Mouse (Mus musculus) effector memory CD4-positive, alpha-beta T cell, adult 7 months (primary cell): ENCODE results near the gene Gpbp1l1. TPM values are rescaled to one million over a fixed set of nuclear protein-coding genes. Genes with fewer than 3 reads are reported as not detected.

Experiments
- polyA plus RNA-seq: library from polyadenylated mRNA; unstranded; fragments of 100-300 nt; shearing (Covaris generic); gene quantifications from one replicate; pipeline ENCODE4 v1.2.1, GENCODE M21; 2017

Gpbp1l1 gene
- polyA plus RNA-seq: 57.1 TPM

DNA sequence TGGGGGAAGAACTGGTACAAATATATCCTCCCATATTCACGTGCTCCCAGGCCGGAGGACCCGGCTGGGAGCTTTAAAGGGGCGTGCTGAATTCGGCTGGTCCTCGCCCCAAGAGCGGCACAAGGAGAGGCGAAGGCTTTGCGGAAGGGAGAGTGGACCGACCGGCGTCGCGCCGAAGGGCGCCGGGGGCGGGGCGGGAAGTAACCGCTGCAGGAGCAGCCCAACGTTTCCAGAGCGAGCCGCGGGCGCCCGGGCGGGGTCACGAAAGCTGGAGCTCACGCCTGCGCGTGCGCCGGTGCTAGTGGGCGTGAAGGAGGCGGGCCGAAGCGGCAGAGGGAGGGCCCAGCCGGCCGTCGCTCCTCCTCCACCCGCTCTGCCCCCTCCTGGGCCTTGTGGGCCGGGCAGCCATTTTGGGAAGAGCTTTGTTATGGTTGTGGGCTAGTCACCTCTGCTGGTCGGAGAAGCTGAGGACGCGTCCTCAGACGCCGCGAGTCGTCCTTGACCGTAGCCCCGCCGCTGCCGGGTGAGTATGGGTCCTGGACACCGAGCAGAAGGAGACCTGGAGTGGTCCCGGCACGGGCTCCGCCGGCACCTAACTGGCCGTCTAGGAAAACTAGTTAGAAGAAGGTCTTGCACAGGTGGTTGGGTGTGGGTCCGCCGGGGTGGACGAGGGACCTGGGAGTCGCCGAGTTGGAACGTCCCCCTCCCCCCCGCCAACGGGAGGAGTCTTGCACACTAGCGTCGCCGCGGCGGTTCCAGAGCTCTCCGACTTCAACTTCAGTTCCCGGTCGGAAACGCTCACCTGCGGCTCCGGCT is at the start of gene Gpbp1l1:
Gene Gpbp1l1, plus strand, starts transcription at position 353 of the 816 bp plus-strand sequence.

DNA sequence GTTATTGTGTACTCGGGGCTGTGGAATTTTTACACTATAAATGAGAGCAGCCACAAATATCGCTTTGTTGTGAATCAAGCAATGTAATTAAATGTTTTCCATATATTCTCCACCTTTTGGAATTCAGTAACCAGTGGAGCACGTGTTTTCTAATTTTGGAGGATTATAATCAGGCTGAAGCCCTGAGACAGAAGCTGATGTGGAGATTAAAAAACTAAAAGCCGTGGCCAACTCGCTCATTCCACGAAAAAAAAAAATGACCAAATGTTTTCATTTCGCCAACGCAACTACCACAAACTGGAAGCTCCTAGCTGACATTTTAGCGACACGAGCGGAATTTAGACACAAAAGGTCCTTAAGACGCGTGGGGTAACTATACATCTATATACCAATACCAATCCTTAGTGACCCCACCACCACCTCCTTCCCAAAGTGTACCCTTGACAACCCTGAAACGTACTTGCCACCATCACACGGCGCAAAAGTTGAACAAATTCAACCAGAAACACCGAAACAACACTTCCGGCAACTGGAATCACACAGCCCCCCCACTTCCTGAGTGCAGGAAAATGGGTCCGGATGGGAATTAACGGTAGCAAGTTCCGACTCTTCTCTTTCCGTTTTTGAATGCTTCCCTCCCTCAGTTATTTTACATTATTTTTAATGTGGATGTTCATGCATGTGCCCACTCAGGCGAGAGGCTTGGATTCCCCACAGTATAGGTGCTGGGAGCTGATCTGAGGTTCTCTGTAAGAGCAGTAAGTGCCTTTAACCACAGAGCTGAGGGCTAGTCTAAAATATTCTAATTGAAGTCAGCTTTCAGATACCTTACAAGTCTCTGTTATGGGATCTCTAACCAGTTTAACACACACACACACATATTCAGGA is 1.8 kb upstream of the Gpbp1l1 start, which contains the start of gene Tmem69:
Gene Tmem69, minus strand, starts transcription at position 524 of the 888 bp plus-strand sequence.

DNA sequence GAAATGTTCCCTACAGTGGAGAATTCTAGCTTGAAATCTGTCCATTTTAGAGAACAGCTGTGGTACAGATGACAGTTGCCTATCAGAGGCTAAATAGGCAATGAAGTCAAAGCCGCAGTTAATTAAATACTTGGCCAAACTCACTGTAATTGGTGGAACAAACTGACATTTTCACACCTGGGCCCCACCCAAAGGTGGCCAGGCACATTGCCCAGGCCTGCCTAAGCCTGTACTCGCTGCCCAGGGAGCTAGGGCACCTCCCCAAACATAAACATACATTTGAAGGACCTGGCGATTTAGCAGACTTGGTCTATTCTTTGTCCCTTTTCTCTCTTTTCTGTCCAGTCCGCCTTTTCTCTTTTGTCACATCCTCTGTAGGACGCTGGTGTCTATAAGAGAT is 38.9 kb downstream of the Gpbp1l1 start, which contains the start of gene Ccdc17:
Gene Ccdc17, plus strand, starts transcription at position 276 of the 400 bp plus-strand sequence.

GRCm38 (mm10) chr4:116627722-116628662 is 70.5 kb downstream of the Gpbp1l1 start, which contains the start of gene Nasp:
Gene Nasp (minus strand): TSS chr4:116627941.

Other genes starting within 250 kb of the Gpbp1l1 start
- gene Mast2, start 93.5 kb upstream of the Gpbp1l1 start, polyA plus RNA-seq: 7.2 TPM
- gene Ipp, start 50.1 kb upstream of the Gpbp1l1 start, polyA plus RNA-seq: 15.3 TPM
- gene Tmem69, start 1.7 kb upstream of the Gpbp1l1 start, polyA plus RNA-seq: 13.4 TPM
- 5.5 TPM for gene Ccdc17, start 39.0 kb downstream of the Gpbp1l1 start, polyA plus RNA-seq
- 88.4 TPM for gene Nasp, start 70.3 kb downstream of the Gpbp1l1 start, polyA plus RNA-seq
- 230 TPM for gene Akr1a1, start 94.0 kb downstream of the Gpbp1l1 start, polyA plus RNA-seq
- gene Prdx1, start 127.9 kb downstream of the Gpbp1l1 start, polyA plus RNA-seq: 537 TPM
- gene Mmachc, start 150.7 kb downstream of the Gpbp1l1 start, polyA plus RNA-seq: 4.0 TPM
- gene Ccdc163, start 150.9 kb downstream of the Gpbp1l1 start, polyA plus RNA-seq: 4.8 TPM
- gene Tesk2, start 163.3 kb downstream of the Gpbp1l1 start, polyA plus RNA-seq: 5.3 TPM
- 35.2 TPM for gene Toe1, start 250.0 kb downstream of the Gpbp1l1 start, polyA plus RNA-seq